Mouse (Mus musculus) midbrain, embryonic 10.5 days (tissue): ENCODE results near the gene Naa10. TPM values are rescaled to one million over a fixed set of nuclear protein-coding genes. Genes with fewer than 3 reads are reported as not detected.

Experiments used
- DNase-seq: peaks from one replicate; pipeline ENCODE4 v3.0.0-alpha.2; 2017; ENCODE audit warnings: low spot score
- H3K27ac ChIP-seq: fragments of 300-500 bp; sonication (generic); replicated peaks from 2 replicates; pipeline ENCODE4 v1.5.1; 2016; ENCODE audit warnings: mild to moderate bottlenecking
- H3K27me3 ChIP-seq: fragments of 300-500 bp; sonication (generic); 2 replicates; pipeline ENCODE4 v1.6.1; 2016; ENCODE audit warnings: low read depth, mild to moderate bottlenecking; ENCODE audit not compliant: poor library complexity, severe bottlenecking
- H3K36me3 ChIP-seq: fragments of 300-500 bp; sonication (generic); 2 replicates; pipeline ENCODE4 v1.6.1; 2016; ENCODE audit warnings: mild to moderate bottlenecking, moderate library complexity
- H3K4me1 ChIP-seq: fragments of 300-500 bp; sonication (generic); 2 replicates; pipeline ENCODE4 v1.6.1; 2016
- H3K4me3 ChIP-seq: fragments of 300-500 bp; sonication (generic); 2 replicates; pipeline ENCODE4 v1.5.1; 2016; ENCODE audit warnings: mild to moderate bottlenecking, moderate library complexity
- H3K9me3 ChIP-seq: fragments of 300-500 bp; sonication (generic); replicated peaks from 2 replicates; pipeline ENCODE4 v1.6.1; 2016; ENCODE audit warnings: mild to moderate bottlenecking
- WGBS: fragments of 180-500 bp; shearing (Covaris S2); methylation state at CpG from one replicate; pipeline ENCODE4 v1.1.7; 2016; 5-methylcytosine and 5-hydroxymethylcytosine counted together
- polyA plus RNA-seq: library from polyadenylated mRNA; unstranded; fragments of >200 nt; fragmentation: Nextera tagmentation; extraction: Ambion mirVana; gene quantifications from 2 replicates; pipeline ENCODE4 v1.2.1, GENCODE M21; 2016

The Naa10 gene
- polyA plus RNA-seq, 1 experiment from 2014 or later = 159 TPM

DNA sequence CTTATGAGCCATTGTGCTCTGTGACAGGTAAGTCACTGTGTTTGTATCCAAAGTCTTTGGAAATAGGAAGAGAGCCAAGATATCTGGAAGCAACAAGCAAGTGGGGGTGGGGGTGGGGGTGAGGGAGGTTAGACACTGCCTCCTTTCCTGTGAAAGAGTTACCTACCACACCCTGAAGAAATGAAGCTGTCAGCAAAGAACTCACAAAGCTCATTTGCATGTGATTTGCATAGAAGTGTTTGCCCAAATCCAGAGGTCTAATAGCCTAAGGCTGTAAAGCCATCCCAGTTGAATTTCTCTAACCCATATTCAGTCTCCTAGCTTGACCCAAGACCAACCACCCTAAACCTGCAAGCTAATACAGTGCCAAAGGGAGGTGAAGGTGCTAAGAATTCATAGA, 11.3 kb downstream of the Naa10 start:
- peaks cover 8% of the 10 kb centered on the region for H3K4me1 ChIP-seq
- DNase-seq = no peak
- H3K36me3 ChIP-seq = no peaks in the 10 kb centered on the region
- no peak overlapping the region for H3K27ac ChIP-seq
- H3K9me3 ChIP-seq = no peaks in the 10 kb centered on the region
- no peak overlapping the region for H3K4me3 ChIP-seq
- peaks cover 7% of the 10 kb centered on the region for H3K27me3 ChIP-seq

DNA sequence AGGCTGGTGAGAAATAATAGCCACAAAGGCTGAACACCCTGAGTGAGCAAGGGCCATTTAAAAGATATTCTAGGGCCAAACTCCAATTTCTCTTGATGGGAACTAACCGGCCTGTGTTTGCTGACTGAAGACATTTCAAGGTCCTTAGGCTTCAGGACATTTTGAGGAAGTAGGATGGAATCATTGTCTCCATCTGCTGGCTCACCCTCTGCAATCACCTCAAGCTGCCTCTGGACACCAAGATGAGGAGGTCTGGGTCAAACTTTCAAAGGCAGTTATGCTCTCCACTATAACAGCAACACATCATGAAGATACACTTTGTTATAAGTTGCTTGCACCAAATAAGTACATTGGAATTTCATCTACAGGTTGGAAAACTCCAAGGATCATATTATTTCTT, 11.7 kb downstream of the Naa10 start:
- 83% methylated on average over 1 of the region's 1 CpGs for WGBS
- Histone ChIP-seq H3K27ac (no peak overlapping the region), H3K9me3 (no peaks in the 10 kb centered on the region), H3K27me3 (peaks cover 7% of the 10 kb centered on the region), H3K4me1 (peaks cover 6% of the 10 kb centered on the region), H3K36me3 (no peaks in the 10 kb centered on the region), H3K4me3 (no peak overlapping the region)
- no peak for DNase-seq

DNA sequence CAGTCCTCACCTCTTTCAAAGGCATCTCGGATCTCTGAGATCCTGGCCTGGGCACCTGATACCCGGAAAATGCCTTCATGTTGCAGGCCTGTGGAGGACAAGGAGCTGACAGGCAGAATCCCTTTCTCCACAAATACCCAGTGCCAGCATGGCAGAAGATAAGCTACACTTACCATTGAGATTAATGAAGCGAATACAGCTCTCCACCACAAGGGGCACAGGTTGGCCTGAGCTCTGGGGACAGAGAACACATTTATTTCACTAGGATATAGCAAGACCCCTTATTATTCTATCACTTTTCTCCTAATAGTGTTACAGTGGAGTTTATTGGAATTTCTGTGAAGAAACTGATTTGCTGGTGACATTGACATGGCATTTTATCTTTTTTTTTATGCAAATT, 23.8 kb downstream of the Naa10 start:
- no peaks in the 10 kb centered on the region; the same call in 1 of the 2 replicates for H3K27me3 ChIP-seq
- WGBS = 81% methylated on average over 3 of the region's 3 CpGs
- no peaks in the 10 kb centered on the region for H3K9me3 ChIP-seq
- H3K4me3 ChIP-seq = no peak overlapping the region
- no peaks in the 10 kb centered on the region for H3K36me3 ChIP-seq
- no peak for DNase-seq
- no peaks in the 10 kb centered on the region for H3K4me1 ChIP-seq
- no peak overlapping the region for H3K27ac ChIP-seq

DNA sequence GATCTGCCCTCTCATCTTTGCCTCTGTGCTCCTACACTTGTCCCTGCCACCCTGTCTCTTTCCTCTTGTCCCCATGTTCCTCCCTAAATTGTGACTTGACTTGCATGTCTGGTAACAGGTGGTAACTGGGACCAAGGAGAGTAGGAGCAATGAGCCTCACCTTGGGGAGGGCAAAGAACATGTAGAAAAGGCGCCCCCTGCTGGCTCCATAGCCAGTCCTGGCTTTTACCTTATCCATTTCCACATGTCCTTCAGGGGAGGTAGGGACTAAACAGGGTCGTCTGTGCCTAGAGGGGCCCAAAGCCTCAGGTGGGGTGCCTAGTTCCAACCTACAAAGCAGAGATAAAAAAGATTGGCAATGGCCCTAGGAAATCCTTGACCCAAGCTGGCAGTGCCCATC, 26.0 kb downstream of the Naa10 start, which contains the start of gene L1cam:
TSS of gene L1cam (minus strand) at position 387 of the 400 bp plus-strand sequence.
- 15% methylated on average over 2 of the region's 2 CpGs for WGBS
- H3K27ac ChIP-seq = no peak within 1 kb of the TSS
- H3K4me1 ChIP-seq = no peaks in the 10 kb centered on the region
- no peaks in the 10 kb centered on the region for H3K36me3 ChIP-seq
- DNase-seq = peak; percentile 31
- no peaks in the 10 kb centered on the region; the same call in 1 of the 2 replicates for H3K27me3 ChIP-seq
- H3K9me3 ChIP-seq = no peaks in the 10 kb centered on the region
- no peak within 1 kb of the TSS for H3K4me3 ChIP-seq

DNA sequence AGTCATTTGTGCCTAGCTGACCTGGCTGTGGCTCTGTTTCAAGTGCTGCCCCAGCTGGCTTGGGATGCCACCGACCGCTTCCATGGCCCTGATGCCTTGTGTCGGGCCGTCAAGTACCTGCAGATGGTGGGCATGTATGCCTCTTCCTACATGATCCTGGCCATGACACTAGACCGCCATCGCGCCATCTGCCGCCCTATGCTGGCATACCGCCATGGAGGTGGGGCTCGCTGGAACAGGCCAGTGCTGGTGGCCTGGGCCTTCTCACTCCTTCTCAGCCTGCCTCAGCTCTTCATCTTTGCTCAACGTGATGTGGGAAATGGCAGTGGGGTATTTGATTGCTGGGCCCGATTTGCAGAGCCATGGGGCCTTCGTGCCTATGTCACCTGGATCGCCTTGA, 28.9 kb downstream of the Naa10 start:
- no peaks in the 10 kb centered on the region; the same call in 1 of the 2 replicates for H3K27me3 ChIP-seq
- H3K36me3 ChIP-seq = no peaks in the 10 kb centered on the region
- no peak overlapping the region for H3K27ac ChIP-seq
- no peak for DNase-seq
- WGBS = 87% methylated on average over 14 of the region's 14 CpGs
- no peak overlapping the region for H3K4me3 ChIP-seq
- H3K4me1 ChIP-seq = no peaks in the 10 kb centered on the region
- H3K9me3 ChIP-seq = no peaks in the 10 kb centered on the region

DNA sequence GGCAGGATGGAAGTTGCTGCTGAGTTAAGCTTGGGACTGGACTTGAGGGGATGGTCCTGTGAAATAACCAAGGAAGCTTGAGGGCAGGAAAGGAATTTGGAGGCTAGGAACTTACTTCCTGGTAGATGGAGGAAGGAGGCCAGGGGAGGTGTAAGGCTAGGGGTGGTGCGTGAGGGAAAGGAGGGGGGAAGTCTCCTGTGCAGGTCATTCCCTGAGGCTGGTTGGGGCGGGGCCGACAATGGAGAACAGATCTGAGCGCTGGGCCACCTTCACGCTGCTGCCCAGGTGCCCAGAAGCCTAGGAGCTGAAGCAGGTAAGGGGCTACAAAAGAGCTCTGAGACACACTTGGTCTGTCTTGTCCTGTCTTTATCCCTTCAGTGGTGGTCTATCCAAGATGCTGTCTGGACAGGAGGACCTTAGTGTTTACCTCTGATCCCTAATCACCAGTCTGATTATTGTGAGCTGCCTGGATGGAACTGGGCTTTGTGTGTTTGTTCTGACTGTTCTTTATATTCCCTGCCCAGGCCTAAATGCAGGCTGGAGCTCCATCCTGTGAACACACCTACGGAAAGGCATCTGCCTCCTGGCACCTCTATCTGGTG, 30.1 kb downstream of the Naa10 start, which contains the start of gene Avpr2:
TSS of gene Avpr2 (plus strand) at position 552 of the 602 bp plus-strand sequence.
- WGBS = 81% methylated on average over 6 of the region's 6 CpGs
- Histone ChIP-seq H3K36me3 (no peaks in the 10 kb centered on the region), H3K4me1 (no peaks in the 10 kb centered on the region), H3K27me3 (no peaks in the 10 kb centered on the region; the same call in 1 of the 2 replicates), H3K9me3 (no peaks in the 10 kb centered on the region), H3K27ac (no peak within 1 kb of the TSS), H3K4me3 (no peak within 1 kb of the TSS)
- no peak for DNase-seq

- Histone ChIP-seq H3K27ac (peak overlapping the region; percentile 63; the same call in 1 of the 2 replicates), H3K4me3 (peak overlapping the region; percentile 56), H3K9me3 (no peaks in the 10 kb centered on the region), H3K4me1 (peaks cover 17% of the 10 kb centered on the region), H3K27me3 (peaks cover 34% of the 10 kb centered on the region), H3K36me3 (no peaks in the 10 kb centered on the region)
- DNase-seq = peak; percentile 34
- WGBS = 16% methylated on average over 6 of the region's 6 CpGs
Observed at GRCm38 (mm10) chrX:73881463-73881862, 40.3 kb downstream of the Naa10 start.

DNA sequence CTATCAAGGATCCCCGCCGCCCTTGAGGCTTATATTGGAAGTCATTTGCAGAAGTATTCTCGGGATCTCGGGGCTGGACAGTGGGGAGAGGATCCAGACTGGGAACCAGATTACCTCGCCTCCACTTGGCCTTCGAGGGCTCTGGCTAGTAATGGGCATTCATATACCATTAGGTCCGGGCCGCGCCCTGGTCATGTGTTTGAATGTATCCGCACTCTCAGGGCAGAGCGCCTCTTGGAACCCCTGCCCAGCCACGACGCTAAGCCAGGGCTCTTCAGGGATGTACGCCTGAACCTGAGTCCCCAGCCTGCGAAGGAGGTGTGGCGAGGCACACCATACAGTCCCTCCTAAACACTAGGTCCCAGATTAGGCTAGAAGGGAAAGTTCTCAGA, 40.7 kb downstream of the Naa10 start:
- WGBS = 14% methylated on average over 16 of the region's 16 CpGs
- Histone ChIP-seq H3K9me3 (no peaks in the 10 kb centered on the region), H3K4me3 (peak overlapping the region; percentile 56), H3K36me3 (no peaks in the 10 kb centered on the region), H3K27me3 (peaks cover 34% of the 10 kb centered on the region), H3K4me1 (peaks cover 17% of the 10 kb centered on the region), H3K27ac (peak overlapping the region; percentile 63)
- peak; percentile 15 for DNase-seq

GRCm38 (mm10) chrX:73880194-73881035, 41.3 kb downstream of the Naa10 start:
- H3K4me1 ChIP-seq = peaks cover 17% of the 10 kb centered on the region
- peak; percentile 39 for DNase-seq

DNA sequence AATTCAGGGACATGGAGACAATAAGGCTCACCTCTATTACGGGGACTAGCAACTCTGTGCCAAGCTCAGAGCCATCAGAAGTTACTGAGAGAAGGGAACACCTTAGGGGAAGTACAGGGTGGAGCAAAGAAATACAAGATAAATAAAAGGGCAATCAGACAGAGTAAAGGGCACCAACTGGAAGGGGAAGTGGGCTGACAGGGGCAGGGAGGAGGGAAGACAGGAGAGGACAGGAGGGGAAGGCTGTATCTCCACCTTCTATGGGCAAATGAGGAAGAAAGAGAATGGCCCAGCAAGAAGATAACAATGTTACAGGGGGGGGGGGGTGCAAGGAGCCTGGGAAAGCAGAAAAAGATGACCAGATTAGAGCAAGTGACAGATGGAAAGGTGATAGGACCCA, 44.7 kb downstream of the Naa10 start:
- DNase-seq = no peak
- Histone ChIP-seq H3K9me3 (no peaks in the 10 kb centered on the region), H3K4me3 (no peak overlapping the region), H3K27ac (no peak overlapping the region), H3K27me3 (peaks cover 36% of the 10 kb centered on the region), H3K4me1 (peaks cover 17% of the 10 kb centered on the region), H3K36me3 (no peaks in the 10 kb centered on the region)
- 77% methylated on average over 1 of the region's 1 CpGs for WGBS

More at GRCm38 (mm10) chrX:73880194-73881035, 41.3 kb downstream of the Naa10 start:
- Histone ChIP-seq H3K4me3 (peak overlapping the region; percentile 56), H3K36me3 (no peaks in the 10 kb centered on the region), H3K27ac (peak overlapping the region; percentile 63), H3K9me3 (no peaks in the 10 kb centered on the region), H3K27me3 (peaks cover 40% of the 10 kb centered on the region)
- WGBS = 19% methylated on average over 36 of the region's 48 CpGs

DNA sequence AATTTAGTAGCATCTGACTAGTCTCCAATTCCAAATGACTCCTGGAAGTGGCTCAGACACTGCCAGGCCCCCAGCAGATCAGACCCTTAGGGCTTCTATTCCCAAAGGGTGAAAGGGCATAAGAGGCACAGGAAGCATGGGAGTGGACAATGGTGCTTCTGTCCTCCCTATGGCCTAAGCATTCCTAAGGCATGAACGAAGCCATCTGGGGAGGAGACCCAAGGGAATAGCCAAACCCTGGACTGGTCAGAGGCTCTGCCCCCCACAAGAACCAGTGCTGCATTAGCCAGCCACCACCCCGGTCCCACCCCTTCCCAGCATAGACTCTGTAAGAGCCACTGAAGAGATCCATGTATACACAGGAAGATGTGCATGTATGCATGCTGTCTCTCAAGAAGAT, 45.9 kb downstream of the Naa10 start:
- no peak overlapping the region for H3K4me3 ChIP-seq
- no peak overlapping the region for H3K27ac ChIP-seq
- H3K27me3 ChIP-seq = peaks cover 25% of the 10 kb centered on the region
- no peaks in the 10 kb centered on the region for H3K36me3 ChIP-seq
- WGBS = 78% methylated on average over 2 of the region's 2 CpGs
- DNase-seq = no peak
- no peaks in the 10 kb centered on the region for H3K9me3 ChIP-seq
- H3K4me1 ChIP-seq = peaks cover 9% of the 10 kb centered on the region

- no peak for DNase-seq
- Histone ChIP-seq H3K36me3 (no peaks in the 10 kb centered on the region), H3K4me1 (peaks cover 11% of the 10 kb centered on the region), H3K27ac (no peak overlapping the region), H3K9me3 (no peaks in the 10 kb centered on the region), H3K27me3 (peaks cover 11% of the 10 kb centered on the region), H3K4me3 (no peak overlapping the region)
- WGBS = 83% methylated on average over 1 of the region's 1 CpGs
Observed at GRCm38 (mm10) chrX:73871956-73872355, 49.8 kb downstream of the Naa10 start.

DNA sequence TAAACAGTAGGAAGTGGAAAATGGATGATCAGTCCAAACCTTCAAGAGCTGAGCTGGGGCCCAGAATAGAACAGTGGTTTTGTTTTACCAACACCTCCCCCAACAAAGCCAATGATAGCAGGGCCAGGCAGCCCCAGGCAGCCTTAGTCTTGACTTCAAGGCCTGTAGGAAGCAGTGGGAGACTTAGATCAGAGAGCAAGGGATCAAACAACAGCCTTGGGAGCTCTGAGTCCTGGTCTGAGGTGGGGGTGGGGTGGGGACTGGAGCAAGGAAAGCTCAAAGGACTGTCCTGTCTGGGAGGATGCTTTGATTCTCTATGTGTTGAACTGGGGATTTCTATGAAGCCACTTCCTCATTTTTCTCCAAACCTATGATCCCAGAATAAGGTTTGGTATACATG, 50.3 kb downstream of the Naa10 start:
- no peak overlapping the region for H3K27ac ChIP-seq

More for the DNA sequence above, 50.3 kb downstream of the Naa10 start:
- no peaks in the 10 kb centered on the region for H3K36me3 ChIP-seq
- no peaks in the 10 kb centered on the region for H3K9me3 ChIP-seq
- H3K4me1 ChIP-seq = peaks cover 16% of the 10 kb centered on the region
- DNase-seq = no peak
- H3K27me3 ChIP-seq = peaks cover 11% of the 10 kb centered on the region
- no peak overlapping the region for H3K4me3 ChIP-seq
